Mouse (Mus musculus) fibroblast of lung, adult 2 months (primary cell): ENCODE data around the gene Erc2.

Source experiments
- DNase-seq: peaks from one replicate; pipeline ENCODE4 v3.0.0-alpha.2; 2011; ENCODE audit warnings: low read depth

Erc2 gene

GRCm38 (mm10) chr14:28441240-28441967 lies 819.2 kb downstream of the Erc2 start:
- no peak for DNase-seq

DNA sequence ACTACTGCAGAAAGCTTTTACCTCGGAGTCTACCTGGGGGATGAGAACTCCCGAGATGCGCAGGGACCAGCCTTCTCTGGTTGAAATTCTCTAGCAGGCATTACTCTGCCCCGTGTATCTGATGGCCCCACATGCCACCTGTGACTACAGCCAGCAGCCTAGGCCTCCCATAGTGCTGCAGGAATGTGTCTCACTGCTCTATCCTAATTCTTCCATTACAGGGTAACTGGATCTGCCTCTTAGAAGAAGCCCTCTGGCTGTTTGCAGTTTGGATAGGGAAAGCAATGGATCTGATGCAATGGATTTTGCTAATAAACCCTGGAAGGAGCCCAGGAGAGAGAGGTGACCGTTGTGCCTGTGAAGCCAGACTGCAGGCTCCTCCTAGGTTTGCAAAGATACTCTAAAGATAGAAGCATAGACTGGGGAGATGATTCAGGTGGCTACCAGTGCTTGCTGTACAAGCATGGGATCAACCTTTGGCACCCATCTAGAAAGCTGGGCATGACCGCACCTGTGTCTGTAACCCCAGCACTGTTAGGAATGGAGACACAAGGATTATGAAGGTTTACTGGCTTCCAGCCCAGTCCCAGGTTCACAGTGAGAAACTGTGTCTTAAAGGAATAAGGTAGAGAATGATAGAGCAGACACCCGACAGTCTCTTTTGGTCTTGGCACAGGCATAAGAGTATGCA lies 821.2 kb downstream of the Erc2 start:
- DNase-seq = no peak

GRCm38 (mm10) chr14:28445737-28446136 lies 823.5 kb downstream of the Erc2 start:
- DNase-seq = no peak

- DNase-seq = no peak
Measured at GRCm38 (mm10) chr14:28451771-28452170, 829.5 kb downstream of the Erc2 start.

- DNase-seq = peak; percentile 58
Measured at GRCm38 (mm10) chr14:28456372-28457076, 834.3 kb downstream of the Erc2 start.

DNA sequence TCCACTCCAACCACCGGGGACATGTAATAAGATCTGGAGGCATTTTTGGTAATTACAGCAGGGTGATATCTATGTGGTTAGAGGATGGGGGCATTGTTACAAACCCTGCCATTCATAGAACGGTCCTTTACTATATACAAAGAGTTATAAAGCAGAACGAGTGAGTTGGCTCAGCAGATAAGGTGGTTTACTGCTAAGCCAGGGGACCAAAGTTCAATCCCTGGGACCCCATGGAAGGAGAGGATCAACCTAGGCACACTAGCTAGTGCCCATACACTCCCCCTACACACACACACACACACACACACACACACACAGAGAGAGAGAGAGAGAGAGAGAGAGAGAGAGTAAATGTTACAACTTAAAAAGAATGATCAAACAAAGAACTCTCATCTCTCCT lies 835.2 kb downstream of the Erc2 start:
- DNase-seq = no peak

DNA sequence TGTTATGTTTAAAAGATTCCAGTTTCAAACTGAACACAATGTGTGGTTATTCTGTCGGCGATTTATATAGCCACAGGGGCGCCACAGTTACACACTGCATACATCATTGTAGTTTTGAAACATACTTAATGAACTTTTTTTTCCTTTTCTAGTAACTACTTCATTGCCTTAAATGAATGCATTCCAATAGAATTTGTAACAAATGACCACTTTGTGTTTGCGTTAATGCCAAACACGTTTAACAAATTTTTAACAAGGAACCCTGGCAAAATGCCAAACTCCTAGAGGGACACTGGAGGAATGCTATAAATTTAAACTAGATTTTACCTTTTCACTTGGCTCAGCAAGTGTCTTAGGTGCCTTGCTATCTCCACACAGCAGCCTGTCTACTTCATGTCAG lies 845.7 kb downstream of the Erc2 start:
- DNase-seq = no peak

- no peak for DNase-seq
Measured at GRCm38 (mm10) chr14:28469696-28470095, 847.5 kb downstream of the Erc2 start.

DNA sequence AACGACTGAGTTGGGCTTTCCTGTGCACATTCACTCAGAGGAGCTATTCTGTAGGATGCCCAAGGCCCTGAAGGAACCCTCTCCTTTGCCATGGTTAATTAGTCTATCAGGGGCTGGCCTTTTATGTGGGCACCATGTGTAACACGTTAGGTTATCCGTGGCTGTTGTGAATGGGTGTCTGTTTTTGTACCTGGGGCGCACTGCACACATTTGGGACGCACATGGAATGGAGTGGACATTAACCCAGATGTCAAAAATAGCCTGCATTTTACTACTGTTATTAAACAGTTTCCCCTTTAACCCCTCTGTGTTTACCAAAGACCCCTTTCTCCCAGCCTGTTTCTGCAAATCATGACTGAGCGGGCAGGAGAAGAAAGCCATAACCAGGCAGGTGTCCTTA lies 848.0 kb downstream of the Erc2 start:
- DNase-seq = no peak

DNA sequence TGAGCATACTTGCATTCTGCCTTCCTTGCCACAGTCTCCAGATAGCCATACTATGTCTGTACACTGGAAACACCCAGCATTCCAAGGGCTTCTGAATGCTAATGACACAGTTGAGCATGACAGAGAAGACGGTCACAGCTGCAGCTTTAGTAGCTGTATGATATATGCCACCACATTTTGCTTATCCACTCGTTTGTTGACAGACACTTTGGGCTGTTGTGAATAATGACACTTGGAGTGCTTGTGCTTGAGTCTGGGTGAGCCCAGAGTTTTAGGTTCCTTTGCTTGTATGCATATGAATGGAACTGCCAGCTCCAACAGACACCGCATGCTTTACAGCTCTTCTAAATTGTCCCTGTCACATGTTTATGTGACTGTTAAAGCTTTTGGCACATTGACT lies 852.8 kb downstream of the Erc2 start:
- DNase-seq = no peak

DNA sequence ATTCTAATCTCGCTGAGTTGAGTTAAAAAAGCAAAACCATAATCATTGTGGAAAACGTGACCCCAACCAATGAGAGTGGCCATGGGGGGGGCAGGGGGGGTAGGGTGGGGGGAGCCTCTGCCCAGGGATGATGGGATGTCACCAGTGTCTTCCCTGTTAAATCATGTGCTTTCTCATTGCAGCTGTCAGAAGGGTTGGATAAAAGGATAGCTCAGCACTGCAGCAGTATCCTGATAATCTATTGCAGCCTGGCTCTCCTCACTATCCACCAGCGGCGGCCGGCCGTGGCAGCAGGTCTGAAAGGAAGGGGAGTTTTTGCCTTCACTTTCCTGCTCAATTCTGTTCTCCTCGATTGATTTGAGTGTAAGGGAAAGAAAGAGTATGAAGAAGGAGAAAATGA lies 853.2 kb downstream of the Erc2 start:
- no peak for DNase-seq

- no peak for DNase-seq
Measured at GRCm38 (mm10) chr14:28476746-28477145, 854.5 kb downstream of the Erc2 start.

DNA sequence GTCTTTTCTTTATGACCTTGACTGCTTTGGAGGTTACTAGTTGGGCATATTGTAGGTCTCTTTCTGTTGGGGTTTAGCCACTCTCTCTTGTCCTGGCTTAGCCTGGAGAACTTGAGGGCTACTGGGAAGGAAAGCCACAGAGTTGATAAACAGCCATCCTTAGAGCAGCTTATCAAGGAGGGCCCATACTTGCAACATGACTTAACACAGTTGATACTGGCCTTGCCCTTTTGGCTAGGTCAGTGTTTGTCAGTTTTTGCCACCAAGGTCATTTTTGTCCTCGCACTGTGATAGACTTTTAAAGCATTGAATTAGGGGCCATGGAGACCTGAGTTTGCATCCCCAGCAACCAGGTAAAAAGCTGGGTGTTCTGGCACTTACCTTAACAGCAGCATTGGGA lies 858.6 kb downstream of the Erc2 start:
- DNase-seq = no peak

GRCm38 (mm10) chr14:28493806-28494205 lies 871.6 kb downstream of the Erc2 start:
- no peak for DNase-seq

DNA sequence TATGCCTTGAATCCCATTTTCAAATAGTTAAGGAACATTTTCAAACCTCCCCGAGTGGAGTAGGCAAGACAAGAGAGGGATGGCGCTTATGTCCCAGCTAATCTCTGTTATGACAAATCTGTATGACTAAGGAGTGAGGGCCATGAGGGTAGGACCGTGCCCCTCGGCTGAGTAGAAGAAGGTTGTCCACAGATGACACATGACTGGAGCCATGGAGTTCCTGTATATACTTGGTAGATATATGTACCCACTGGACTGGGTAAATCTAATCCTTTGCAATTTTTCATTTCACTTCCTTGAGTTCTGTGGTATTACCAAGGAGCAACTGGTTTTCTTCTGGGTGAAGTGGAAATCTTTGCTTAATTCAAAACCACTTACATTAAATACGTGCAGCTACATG lies 872.0 kb downstream of the Erc2 start:
- no peak for DNase-seq

DNA sequence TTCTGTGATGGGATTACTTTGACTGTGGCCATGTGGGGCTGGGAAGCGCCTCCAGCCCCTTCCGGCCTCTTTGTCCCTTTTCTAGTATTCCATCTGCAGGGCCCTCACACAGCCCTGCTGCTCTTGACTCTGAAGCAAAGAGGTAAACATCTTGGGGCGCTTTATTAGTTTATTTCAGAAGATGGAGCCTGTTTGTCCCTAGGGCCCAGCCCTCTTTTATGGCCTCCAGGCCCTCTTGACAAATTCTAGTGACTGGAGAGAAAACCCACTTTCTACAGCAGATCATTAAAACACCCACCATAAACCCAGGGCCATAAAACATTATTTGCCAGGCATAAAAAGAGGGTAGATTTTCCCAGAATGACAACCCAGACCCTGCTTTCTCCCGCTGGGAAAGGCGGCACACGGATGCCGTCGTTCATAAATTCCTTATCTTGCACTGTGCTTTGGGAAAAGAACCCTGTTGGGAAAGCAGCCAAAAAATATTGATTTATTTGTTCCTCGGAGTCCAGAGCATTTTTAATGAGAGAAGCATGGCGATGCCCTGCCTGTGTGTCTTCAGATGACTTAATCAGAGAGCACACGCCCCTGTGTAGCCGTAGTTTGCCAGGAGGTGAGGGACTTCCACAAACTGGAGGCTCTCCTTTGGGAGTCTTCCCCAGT lies 879.1 kb downstream of the Erc2 start:
- DNase-seq = no peak

DNA sequence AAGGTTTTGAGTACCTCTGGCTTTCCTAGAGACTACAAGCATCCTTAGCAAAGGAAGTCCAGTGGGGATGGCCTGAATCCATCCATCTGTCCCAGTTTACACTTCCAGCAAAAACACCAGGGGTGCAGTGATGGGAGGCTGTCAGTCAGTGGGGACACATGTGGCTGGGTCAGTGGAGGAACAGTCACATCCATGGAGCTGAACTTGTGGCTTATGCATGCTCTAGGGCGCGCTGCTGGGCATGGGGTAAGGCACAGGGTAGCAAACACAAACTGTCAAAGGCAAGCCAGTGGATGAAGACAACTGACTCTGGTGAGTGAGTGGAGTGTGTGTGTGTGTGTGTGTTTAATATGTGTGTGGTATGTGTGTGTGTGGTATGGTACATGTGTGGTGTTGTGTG lies 881.0 kb downstream of the Erc2 start:
- no peak for DNase-seq

- DNase-seq = no peak
Measured at GRCm38 (mm10) chr14:28504101-28505050, 882.1 kb downstream of the Erc2 start, which contains the start of gene Wnt5a. Gene Wnt5a (plus strand): TSS chr14:28504750.

GRCm38 (mm10) chr14:28505051-28505585 lies 882.9 kb downstream of the Erc2 start:
- DNase-seq = no peak

- no peak for DNase-seq
Measured at GRCm38 (mm10) chr14:28505586-28506375, 883.6 kb downstream of the Erc2 start.
